Mouse (Mus musculus) liver, embryonic 13.5 days (tissue): ENCODE measurements around the gene Tfap2a. TPM values are rescaled to one million over a fixed set of nuclear protein-coding genes. Genes with fewer than 3 reads are reported as not detected.

ENCODE experiments used
- ATAC-seq: fragments of 200-750 bp; cut with Nextera tagmentation; 2 replicates; pipeline ENCODE4 v1.8.0; 2017; ENCODE audit warnings: low read depth, mild to moderate bottlenecking, moderate number of reproducible peaks, moderate library complexity
- DNase-seq: peaks from one replicate; pipeline ENCODE4 v3.0.0; 2022
- H3K27ac ChIP-seq: fragments of 300-500 bp; sonication (generic); 2 replicates; pipeline ENCODE4 v1.5.1; 2015; ENCODE audit warnings: moderate library complexity, mild to moderate bottlenecking, inconsistent platforms
- H3K27me3 ChIP-seq: fragments of 300-500 bp; sonication (generic); 2 replicates; pipeline ENCODE4 v1.6.1; 2015; ENCODE audit warnings: mild to moderate bottlenecking, inconsistent platforms
- H3K36me3 ChIP-seq: fragments of 300-500 bp; sonication (generic); 2 replicates; pipeline ENCODE4 v1.6.1; 2015; ENCODE audit warnings: mild to moderate bottlenecking, inconsistent platforms
- H3K4me1 ChIP-seq: fragments of 300-500 bp; sonication (generic); replicated peaks from 2 replicates; pipeline ENCODE4 v1.6.1; 2015; ENCODE audit warnings: inconsistent platforms
- H3K4me2 ChIP-seq: fragments of 300-500 bp; sonication (generic); 2 replicates; pipeline ENCODE4 v1.6.1; 2015; ENCODE audit warnings: inconsistent platforms, mild to moderate bottlenecking, moderate library complexity
- H3K4me3 ChIP-seq: fragments of 300-500 bp; sonication (generic); replicated peaks from 2 replicates; pipeline ENCODE4 v1.5.1; 2015; ENCODE audit warnings: mild to moderate bottlenecking, inconsistent platforms
- H3K9ac ChIP-seq: fragments of 300-500 bp; sonication (generic); 2 replicates; pipeline ENCODE4 v1.6.1; 2015; ENCODE audit warnings: mild to moderate bottlenecking, inconsistent platforms
- H3K9me3 ChIP-seq: fragments of 300-500 bp; sonication (generic); replicated peaks from 2 replicates; pipeline ENCODE4 v1.6.1; 2016; ENCODE audit warnings: inconsistent platforms
- WGBS: fragments of 180-500 bp; shearing (Covaris S2); methylation state at CpG from one replicate; pipeline ENCODE4 v1.1.7; 2015; ENCODE audit not compliant: insufficient replicate concordance; 5-methylcytosine and 5-hydroxymethylcytosine counted together
- polyA plus RNA-seq: library from polyadenylated mRNA; unstranded; fragments of >200 nt; fragmentation: Nextera tagmentation; extraction: Ambion mirVana; gene quantifications from 2 replicates; pipeline ENCODE4 v1.2.1, GENCODE M21; 2015

Tfap2a gene
- polyA plus RNA-seq, 1 experiment from 2014 or later: not detected

DNA sequence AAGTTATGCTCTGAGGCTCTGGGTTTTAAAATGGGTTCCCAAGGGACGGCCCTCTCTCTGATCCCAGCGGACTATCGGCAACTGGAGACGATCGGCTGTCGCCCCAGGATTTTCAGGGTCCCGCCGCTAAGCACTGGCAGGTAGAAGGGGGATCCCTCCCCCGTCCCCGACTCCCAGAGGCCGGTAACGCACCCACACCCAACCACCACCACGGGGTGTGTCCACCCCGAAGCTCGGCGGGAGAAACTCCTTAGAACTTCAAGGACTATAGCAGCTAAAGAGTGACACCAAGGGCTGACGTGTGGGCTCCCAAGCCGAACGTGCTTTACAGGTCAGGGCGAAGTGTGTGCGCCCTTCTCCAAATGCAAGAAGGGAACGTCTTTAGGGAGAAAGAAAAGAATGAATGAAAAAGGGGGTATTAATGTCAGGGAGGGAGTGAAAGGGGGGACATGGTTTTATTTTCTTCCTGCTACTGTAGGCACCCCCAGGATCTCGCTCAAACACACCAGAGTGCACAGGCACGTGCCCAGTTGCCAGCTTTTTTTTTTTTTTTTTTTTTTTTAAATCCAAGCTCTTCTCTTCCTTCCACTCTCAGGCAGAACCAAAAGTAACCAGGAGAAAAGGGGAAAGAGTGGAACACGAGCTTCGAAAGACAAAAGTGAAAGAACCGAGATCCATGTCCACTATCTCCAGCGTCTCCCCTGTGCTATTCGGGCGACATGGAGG lies 5.2 kb downstream of the Tfap2a start:
- no peak for ATAC-seq
- DNase-seq: no peak
- H3K4me2 ChIP-seq: peak overlapping the region; percentile 34; the same call in 1 of the 2 replicates
- H3K4me3 ChIP-seq: peak overlapping the region; percentile 12; the same call in 1 of the 2 replicates
- H3K36me3 ChIP-seq: no peaks in the 10 kb centered on the region
- peaks cover 19% of the 10 kb centered on the region for H3K4me1 ChIP-seq
- peaks cover 100% of the 10 kb centered on the region for H3K27me3 ChIP-seq
- H3K27ac ChIP-seq: no peak overlapping the region
- H3K9ac ChIP-seq: no peak overlapping the region
- WGBS: 1% methylated on average over 30 of the region's 30 CpGs
- H3K9me3 ChIP-seq: no peaks in the 10 kb centered on the region

DNA sequence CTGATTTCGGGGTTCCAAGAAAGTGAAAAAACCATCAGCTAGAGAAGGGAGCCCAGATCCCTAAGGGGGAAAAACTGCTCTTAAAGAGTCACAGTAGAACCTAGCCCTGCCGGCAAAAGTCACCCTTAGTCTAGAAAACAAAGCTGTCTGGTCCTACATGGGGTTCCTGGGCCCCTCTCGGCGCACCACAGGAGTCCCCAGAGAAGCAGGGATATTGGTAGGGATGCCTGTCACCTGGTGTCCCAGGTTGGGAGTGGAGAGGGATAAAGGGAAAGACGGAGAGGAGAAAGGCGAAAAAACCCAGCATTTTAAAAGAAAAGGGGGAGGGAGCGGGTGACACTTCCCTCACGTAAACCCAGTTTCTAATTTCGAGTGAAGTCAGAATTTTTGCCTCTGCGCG lies 6.1 kb downstream of the Tfap2a start:
- H3K36me3 ChIP-seq: no peaks in the 10 kb centered on the region
- ATAC-seq (no peak), DNase-seq (no peak)
- H3K4me3 ChIP-seq: no peak overlapping the region
- H3K4me2 ChIP-seq: no peak overlapping the region
- peaks cover 19% of the 10 kb centered on the region for H3K4me1 ChIP-seq
- WGBS: 2% methylated on average over 11 of the region's 11 CpGs
- H3K27ac ChIP-seq: no peak overlapping the region
- peaks cover 98% of the 10 kb centered on the region for H3K27me3 ChIP-seq
- no peak overlapping the region for H3K9ac ChIP-seq
- H3K9me3 ChIP-seq: no peaks in the 10 kb centered on the region

GRCm38 (mm10) chr13:40731179-40731841 lies 6.9 kb downstream of the Tfap2a start:
- DNase-seq: no peak
- Histone ChIP-seq H3K27ac (no peak overlapping the region), H3K4me3 (peak overlapping the region; percentile 53), H3K4me1 (peaks cover 19% of the 10 kb centered on the region), H3K27me3 (peaks cover 97% of the 10 kb centered on the region), H3K36me3 (no peaks in the 10 kb centered on the region), H3K9me3 (no peaks in the 10 kb centered on the region), H3K9ac (no peak overlapping the region), H3K4me2 (peak overlapping the region; percentile 62)
- no peak for ATAC-seq
- WGBS: 1% methylated on average over 72 of the region's 74 CpGs

GRCm38 (mm10) chr13:40730651-40731178 lies 7.5 kb downstream of the Tfap2a start:
- peaks cover 17% of the 10 kb centered on the region for H3K4me1 ChIP-seq
- no peak overlapping the region for H3K9ac ChIP-seq
- no peaks in the 10 kb centered on the region for H3K36me3 ChIP-seq
- no peaks in the 10 kb centered on the region for H3K9me3 ChIP-seq
- peaks cover 97% of the 10 kb centered on the region for H3K27me3 ChIP-seq
- no peak for ATAC-seq
- DNase-seq: no peak
- H3K4me3 ChIP-seq: peak overlapping the region; percentile 53
- no peak overlapping the region for H3K27ac ChIP-seq
- H3K4me2 ChIP-seq: peak overlapping the region; percentile 62
- under 1% methylated on average over 32 of the region's 41 CpGs for WGBS

GRCm38 (mm10) chr13:40729592-40730431 lies 8.4 kb downstream of the Tfap2a start:
- no peak overlapping the region for H3K4me3 ChIP-seq
- no peak overlapping the region for H3K9ac ChIP-seq
- H3K4me2 ChIP-seq: 0 out of 2 replicates have a peak overlapping the region, but pooled peaks have one; percentile 17
- WGBS: under 1% methylated on average over 52 of the region's 52 CpGs
- H3K4me1 ChIP-seq: peaks cover 13% of the 10 kb centered on the region
- H3K36me3 ChIP-seq: no peaks in the 10 kb centered on the region
- H3K9me3 ChIP-seq: no peaks in the 10 kb centered on the region
- no peak for DNase-seq
- peaks cover 97% of the 10 kb centered on the region for H3K27me3 ChIP-seq
- ATAC-seq: no peak
- no peak overlapping the region for H3K27ac ChIP-seq

GRCm38 (mm10) chr13:40729037-40729436 lies 9.1 kb downstream of the Tfap2a start:
- Histone ChIP-seq H3K9me3 (no peaks in the 10 kb centered on the region), H3K36me3 (no peaks in the 10 kb centered on the region), H3K9ac (no peak overlapping the region), H3K4me3 (no peak overlapping the region), H3K27ac (no peak overlapping the region), H3K4me1 (peaks cover 13% of the 10 kb centered on the region), H3K27me3 (peaks cover 97% of the 10 kb centered on the region), H3K4me2 (no peak overlapping the region)
- no peak for DNase-seq
- ATAC-seq: no peak
- 2% methylated on average over 13 of the region's 13 CpGs for WGBS

GRCm38 (mm10) chr13:40728626-40728990 lies 9.6 kb downstream of the Tfap2a start:
- Histone ChIP-seq H3K9ac (no peak overlapping the region), H3K27me3 (peaks cover 97% of the 10 kb centered on the region), H3K9me3 (no peaks in the 10 kb centered on the region), H3K4me2 (no peak overlapping the region), H3K4me3 (no peak overlapping the region), H3K36me3 (no peaks in the 10 kb centered on the region), H3K27ac (no peak overlapping the region), H3K4me1 (peaks cover 13% of the 10 kb centered on the region)
- DNase-seq: no peak
- WGBS: 1% methylated on average over 15 of the region's 15 CpGs
- no peak for ATAC-seq

GRCm38 (mm10) chr13:40727731-40728625 lies 10.2 kb downstream of the Tfap2a start:
- Histone ChIP-seq H3K36me3 (no peaks in the 10 kb centered on the region), H3K4me3 (no peak overlapping the region), H3K4me1 (peaks cover 15% of the 10 kb centered on the region), H3K9ac (no peak overlapping the region), H3K27ac (no peak overlapping the region), H3K27me3 (peaks cover 97% of the 10 kb centered on the region), H3K9me3 (no peaks in the 10 kb centered on the region), H3K4me2 (no peak overlapping the region)
- under 1% methylated on average over 42 of the region's 42 CpGs for WGBS
- ATAC-seq: no peak
- DNase-seq: no peak

DNA sequence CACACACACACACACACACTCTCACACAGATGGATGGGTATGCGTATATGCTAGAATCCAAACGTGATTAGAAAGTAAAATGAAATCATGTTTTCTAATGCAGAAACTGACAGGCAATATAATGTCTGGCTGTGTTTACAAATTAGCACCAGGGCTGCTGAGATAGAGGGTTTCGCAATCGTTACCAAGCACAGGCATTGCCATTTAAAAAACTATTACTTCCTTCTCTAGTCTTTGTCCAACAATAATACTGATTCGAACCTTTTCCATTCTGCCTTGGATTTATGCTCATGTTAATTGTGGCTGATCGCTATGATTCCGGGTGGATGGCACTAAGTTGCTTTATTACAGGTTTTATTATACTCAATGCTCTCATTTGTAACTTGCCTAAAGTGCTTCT lies 12.3 kb downstream of the Tfap2a start:
- ATAC-seq (no peak), DNase-seq (no peak)
- H3K27me3 ChIP-seq: peaks cover 90% of the 10 kb centered on the region
- no peak overlapping the region for H3K27ac ChIP-seq
- no peak overlapping the region for H3K9ac ChIP-seq
- no peaks in the 10 kb centered on the region for H3K9me3 ChIP-seq
- H3K4me3 ChIP-seq: no peak overlapping the region
- H3K4me2 ChIP-seq: no peak overlapping the region
- WGBS: 8% methylated on average over 7 of the region's 7 CpGs
- H3K4me1 ChIP-seq: peaks cover 19% of the 10 kb centered on the region
- no peaks in the 10 kb centered on the region for H3K36me3 ChIP-seq

- Histone ChIP-seq H3K4me3 (peak overlapping the region; percentile 54), H3K9me3 (no peaks in the 10 kb centered on the region), H3K27ac (no peak overlapping the region), H3K4me2 (peak overlapping the region; percentile 73), H3K4me1 (peaks cover 14% of the 10 kb centered on the region), H3K9ac (no peak overlapping the region), H3K27me3 (peaks cover 90% of the 10 kb centered on the region), H3K36me3 (no peaks in the 10 kb centered on the region)
- 20% methylated on average over 5 of the region's 5 CpGs for WGBS
- DNase-seq (no peak), ATAC-seq (no peak)
Observed at GRCm38 (mm10) chr13:40723598-40723920, 14.6 kb downstream of the Tfap2a start.
